Mouse (Mus musculus): Measurements from ENCODE around the gene Sdc1.

- TF ChIP-seq EP300 (IDR thresholded peaks at IDR 0.05) (no peak), CTCF (IDR thresholded peaks at IDR 0.05) (no peak)
Observed at GRCm38 (mm10) chr12:8804077-8804456, 32.9 kb downstream of the Sdc1 start.

Data from lung, postnatal 0 days (tissue).